Comparison of ENCODE assay signal across 15 mouse cellular contexts in the genomic region with DNA sequence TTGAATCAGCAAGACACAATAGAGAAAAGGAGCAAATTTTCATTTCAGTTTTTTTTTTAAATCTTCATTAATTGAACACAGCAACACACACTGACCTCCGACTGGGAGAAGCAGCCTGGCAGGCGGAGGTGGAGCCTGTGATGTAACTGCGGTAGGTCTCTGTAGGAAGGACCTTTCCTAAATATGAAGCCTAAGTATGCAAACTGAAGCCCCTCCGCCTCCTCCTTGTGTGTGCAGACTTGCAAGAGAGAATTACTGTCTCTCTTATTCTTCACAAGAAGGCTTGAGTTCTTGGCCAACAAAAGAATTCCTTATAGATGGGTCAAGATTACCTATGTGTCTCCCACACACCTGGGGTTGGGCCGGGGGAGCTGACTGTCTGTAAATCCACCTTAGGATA. TPM values are rescaled to one million over a fixed set of nuclear protein-coding genes. Genes with fewer than 3 reads are reported as not detected.
DNase-seq lines count a peak whose midpoint lies in the region; ATAC-seq and TF ChIP-seq lines count a peak whose summit lies in the region.
"Had no signal": no experiment of that assay in that cellular context is flagged by ENCODE, and none has a peak within 500 bp of the region (broad histone marks: within the 10 kb centered on the region; RNA-seq: fewer than 3 reads in every experiment).

No protein-coding gene starts in this region.

- no peaks in the 10 kb centered on the region for H3K9me3 ChIP-seq in forebrain, embryonic 14.5 days (replicated peaks; ENCODE audit: control insufficient read depth, low read length)
- no peaks in the 10 kb centered on the region for H3K9me3 ChIP-seq in hindbrain, embryonic 13.5 days
- no peaks in the 10 kb centered on the region for H3K9me3 ChIP-seq in neural tube, embryonic 13.5 days
- H3K9me3 ChIP-seq: limb, embryonic 12.5 days had no signal

- no peaks in the 10 kb centered on the region; the same call in 1 of the 2 replicates for H3K4me1 ChIP-seq in forebrain, embryonic 14.5 days (ENCODE audit: control insufficient read depth, insufficient read depth, low read length)
- H3K4me1 ChIP-seq in hindbrain, embryonic 13.5 days (replicated peaks) = peaks cover 11% of the 10 kb centered on the region
- H3K4me1 ChIP-seq in neural tube, embryonic 13.5 days (replicated peaks) = peaks cover 19% of the 10 kb centered on the region

- H3K27me3 ChIP-seq in forebrain, embryonic 14.5 days (replicated peaks; ENCODE audit: control insufficient read depth, insufficient read depth, low read length) = no peaks in the 10 kb centered on the region; the same call in 1 of the 2 replicates
- no peaks in the 10 kb centered on the region for H3K27me3 ChIP-seq in hindbrain, embryonic 13.5 days
- peaks cover 10% of the 10 kb centered on the region; the same call in 1 of the 2 replicates for H3K27me3 ChIP-seq in neural tube, embryonic 13.5 days

- peak overlapping the region; percentile 98 for H3K27ac ChIP-seq in layer of hippocampus, adult 2 months
- H3K27ac ChIP-seq in forebrain, embryonic 14.5 days (ENCODE audit: low read depth, low read length) = no peak overlapping the region
- H3K27ac ChIP-seq in hindbrain, embryonic 13.5 days = peak overlapping the region; percentile 93
- peak overlapping the region; percentile 93 for H3K27ac ChIP-seq in neural tube, embryonic 13.5 days (replicated peaks)
- H3K27ac ChIP-seq: limb, embryonic 12.5 days had no signal

- ATAC-seq in forebrain, embryonic 14.5 days = no peak
- ATAC-seq in hindbrain, embryonic 13.5 days (ENCODE audit: low FRiP score) = no peak
- ATAC-seq in neural tube, embryonic 13.5 days (ENCODE audit: low read depth) = no peak

- H3K36me3 ChIP-seq in forebrain, embryonic 14.5 days (ENCODE audit: control insufficient read depth, insufficient read depth, low read length) = no peaks in the 10 kb centered on the region
- H3K36me3 ChIP-seq in hindbrain, embryonic 13.5 days = no peaks in the 10 kb centered on the region
- H3K36me3 ChIP-seq in neural tube, embryonic 13.5 days = no peaks in the 10 kb centered on the region
- H3K36me3 ChIP-seq: limb, embryonic 12.5 days had no signal

- peak overlapping the region; percentile 89 for H3K4me2 ChIP-seq in forebrain, embryonic 14.5 days (ENCODE audit: low read length)
- H3K4me2 ChIP-seq in hindbrain, embryonic 13.5 days = peak overlapping the region; percentile 82
- H3K4me2 ChIP-seq in neural tube, embryonic 13.5 days = peak overlapping the region; percentile 80
- H3K4me2 ChIP-seq: heart, embryonic 11.5 days had no signal

- TF ChIP-seq CTCF in layer of hippocampus, adult 2 months (conservative IDR thresholded peaks at IDR 0.05) = no peak

- H3K4me3 ChIP-seq in layer of hippocampus, adult 2 months = peak overlapping the region; percentile 80
- H3K4me3 ChIP-seq in forebrain, embryonic 14.5 days (ENCODE audit: low read depth, low read length) = peak overlapping the region; percentile 75
- peak overlapping the region; percentile 78 for H3K4me3 ChIP-seq in hindbrain, embryonic 13.5 days
- H3K4me3 ChIP-seq in neural tube, embryonic 13.5 days = peak overlapping the region; percentile 80

- peak in 1 of 2 experiments; percentile 24 for DNase-seq in layer of hippocampus, adult 2 months (ENCODE audit: low spot score in 2 of 2)
- no peak for DNase-seq in layer of hippocampus, postnatal 25 days (ENCODE audit: extremely low spot score in 1 of 2, low spot score in 1 of 2)
- no peak for DNase-seq in forebrain, embryonic 14.5 days (ENCODE audit: low spot score)
- DNase-seq in spleen, adult 18-20 months = no peak
- DNase-seq in layer of hippocampus, postnatal 14 days (ENCODE audit: low spot score in 2 of 2) = no peak
- DNase-seq: adrenal gland, postnatal 36 days; gastrocnemius, postnatal 36 days; heart, postnatal 36 days; kidney, adult 18-20 months; kidney, postnatal 36 days; lung, postnatal 36 days had no signal

- H3K9ac ChIP-seq in forebrain, embryonic 14.5 days (ENCODE audit: low read length) = peak overlapping the region; percentile 84; the same call in 1 of the 2 replicates
- H3K9ac ChIP-seq in hindbrain, embryonic 13.5 days = peak overlapping the region; percentile 51; the same call in 1 of the 2 replicates
- H3K9ac ChIP-seq in neural tube, embryonic 13.5 days = peak overlapping the region; percentile 90
- H3K9ac ChIP-seq: limb, embryonic 12.5 days had no signal

- 58% methylated on average over 5 of the region's 5 CpGs for WGBS in forebrain, embryonic 14.5 days
- WGBS in hindbrain, embryonic 13.5 days = 64% methylated on average over 5 of the region's 5 CpGs
- WGBS in neural tube, embryonic 13.5 days = 53% methylated on average over 5 of the region's 5 CpGs

RNA-seq across cellular contexts. Expression of a gene that starts 1.9 kb away (rescaled TPM):
- total RNA-seq in layer of hippocampus, adult 2 months (2021) = 100 to 1,000 TPM; 237 to 243 TPM
- total RNA-seq in layer of hippocampus, postnatal 25 days (2021) = 100 to 1,000 TPM; 246 TPM
- polyA plus RNA-seq in forebrain, embryonic 14.5 days (2014; fragmentation: Nextera tagmentation; extraction: Ambion mirVana) = 11.6 and 19.5 TPM in 2 replicates
- polyA plus RNA-seq in hindbrain, embryonic 13.5 days (2015; fragmentation: Nextera tagmentation; extraction: Ambion mirVana) = 18.4 and 19.7 TPM in 2 replicates
- 17.3 TPM in 2 replicates for polyA plus RNA-seq in neural tube, embryonic 13.5 days (2015; fragmentation: Nextera tagmentation; extraction: Ambion mirVana)
- total RNA-seq in layer of hippocampus, postnatal 14 days (2021) = 100 to 1,000 TPM; 203 to 208 TPM
- total RNA-seq: gastrocnemius, postnatal 36 days had no signal
- polyA plus RNA-seq: heart, embryonic 11.5 days had no signal
